Mouse (Mus musculus) kidney, adult 2 months (tissue): Measurements from ENCODE around the gene Gm6408. TPM values are rescaled to one million over a fixed set of nuclear protein-coding genes. Genes with fewer than 3 reads are reported as not detected.
A peak's percentile ranks its signal among the peaks of the same experiment; 100 is the strongest.
"Not testable (repeated sequence)": the region's sequence is repeated elsewhere in the genome, so short reads cannot be mapped to it uniquely, and the experiment has no call there.

Experiments
- DNase-seq: peaks from one replicate; pipeline ENCODE4 v3.0.0; 2021
- H3K27ac ChIP-seq: fragments of 200-500 bp; 2 replicates; pipeline ENCODE4 v1.5.1; 2012; ENCODE audit warnings: low read depth, low read length, control low read depth, inconsistent platforms; ENCODE audit not compliant: insufficient read depth
- H3K27me3 ChIP-seq: fragments of 200-500 bp; replicated peaks from 2 replicates; pipeline ENCODE4 v1.6.1; 2012; ENCODE audit warnings: mild to moderate bottlenecking, moderate library complexity, low read length, inconsistent platforms; ENCODE audit not compliant: control insufficient read depth, insufficient read depth
- H3K36me3 ChIP-seq: fragments of 200-500 bp; 2 replicates; pipeline ENCODE4 v1.6.1; 2012; ENCODE audit warnings: mild to moderate bottlenecking, moderate library complexity, low read length, inconsistent platforms; ENCODE audit not compliant: control insufficient read depth, insufficient read depth
- H3K4me1 ChIP-seq: fragments of 200-500 bp; 2 replicates; pipeline ENCODE4 v1.6.1; 2011; ENCODE audit warnings: low read length; ENCODE audit not compliant: control insufficient read depth, insufficient read depth
- H3K4me3 ChIP-seq: fragments of 200-500 bp; 2 replicates; pipeline ENCODE4 v1.5.1; 2011; ENCODE audit warnings: mild to moderate bottlenecking, low read depth, low read length, control low read depth; ENCODE audit not compliant: insufficient read depth
- CTCF ChIP-seq: fragments of 200-500 bp; conservative IDR thresholded peaks from 2 replicates; pipeline ENCODE4 v1.5.1; 2011; ENCODE audit warnings: low read depth, mild to moderate bottlenecking, control low read depth, low read length, moderate library complexity, mixed read lengths; ENCODE audit not compliant: insufficient read depth, insufficient read length
- POLR2A ChIP-seq: fragments of 200-500 bp; IDR thresholded peaks from one replicate; pipeline ENCODE4 v1.6.1; 2011; ENCODE audit warnings: low read depth, low read length, control low read depth
- WGBS: fragments of 180-500 bp; shearing (Covaris S2); methylation state at CpG from one replicate; pipeline ENCODE4 v1.1.7; 2018; 5-methylcytosine and 5-hydroxymethylcytosine counted together
- polyA plus RNA-seq: library from polyadenylated mRNA; depleted of rRNA; stranded (reverse); fragments of >200 nt; gene quantifications from 2 replicates; pipeline ENCODE4 v1.2.3, GENCODE M21; 2012; rRNA removed

Gene Gm6408
- polyA plus RNA-seq, 1 experiment, result not detected

DNA sequence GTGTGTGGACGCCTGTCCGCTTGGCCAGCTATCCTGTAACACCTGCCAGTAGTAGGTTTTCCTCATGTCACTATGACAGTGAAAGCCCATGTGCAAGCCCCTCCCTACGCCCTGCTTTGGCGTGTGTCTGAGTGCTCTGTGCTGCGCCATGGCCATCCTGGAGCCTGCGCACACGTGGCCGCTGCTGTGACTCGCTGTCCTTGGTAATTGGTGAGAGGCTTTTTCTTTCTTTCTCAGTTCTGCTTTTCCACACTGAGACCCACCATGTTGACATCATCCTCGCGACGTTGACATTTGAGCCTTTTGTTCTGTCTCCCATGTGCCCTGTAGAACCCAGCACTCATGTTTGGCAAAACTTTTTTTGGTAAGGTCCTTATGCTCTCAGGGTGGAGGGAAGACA, 9.9 kb upstream of the Gm6408 start:
- WGBS, result 88% methylated on average over 12 of the region's 12 CpGs
- Histone ChIP-seq H3K27ac (no peak overlapping the region), H3K4me3 (no peak overlapping the region), H3K4me1 (no peaks in the 10 kb centered on the region), H3K27me3 (no peaks in the 10 kb centered on the region), H3K36me3 (no peaks in the 10 kb centered on the region)
- no peak for DNase-seq
- TF ChIP-seq CTCF (no peak), POLR2A (no peak)

DNA sequence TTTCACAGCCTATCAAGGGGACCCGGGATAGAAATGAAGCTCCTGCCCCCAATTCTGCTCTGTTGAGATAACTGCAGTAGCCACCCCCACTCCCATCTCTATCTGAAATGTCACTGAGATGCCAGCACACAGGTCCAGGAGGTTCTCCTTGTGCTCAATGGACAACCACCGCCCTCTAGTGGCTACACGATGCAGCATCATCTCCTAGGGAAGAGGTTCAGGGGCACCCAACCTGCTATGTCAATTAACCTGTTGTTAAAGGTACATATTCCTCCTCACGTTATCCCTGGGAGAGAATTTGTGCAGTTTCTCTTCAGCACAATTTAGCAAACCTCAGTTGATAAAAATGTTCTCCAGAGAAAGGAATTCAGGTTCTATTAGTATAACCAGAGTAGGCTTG, 2.2 kb upstream of the Gm6408 start:
- 6% methylated on average over 4 of the region's 4 CpGs for WGBS
- DNase-seq, result peak; percentile 45

DNA sequence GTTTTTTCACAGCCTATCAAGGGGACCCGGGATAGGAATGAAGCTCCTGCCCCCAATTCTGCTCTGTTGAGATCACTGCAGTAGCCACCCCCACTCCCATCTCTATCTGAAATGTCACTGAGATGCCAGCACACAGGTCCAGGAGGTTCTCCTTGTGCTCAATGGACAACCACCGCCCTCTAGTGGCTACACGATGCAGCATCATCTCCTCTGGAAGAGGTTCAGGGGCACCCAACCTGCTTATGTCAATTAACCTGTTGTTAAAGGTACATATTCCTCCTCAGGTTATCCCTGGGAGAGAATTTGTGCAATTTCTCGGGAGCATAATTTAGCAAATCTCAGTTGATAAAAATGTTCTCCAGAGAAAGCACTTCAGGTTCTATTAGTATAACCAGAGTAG, 7.2 kb downstream of the Gm6408 start:
- not testable (repeated sequence) for H3K27ac ChIP-seq, H3K4me3 ChIP-seq, H3K27me3 ChIP-seq, H3K4me1 ChIP-seq, H3K36me3 ChIP-seq
- WGBS, result 11% methylated on average over 3 of the region's 4 CpGs
- TF ChIP-seq CTCF, result 0 out of 2 replicates have a peak, but pooled peaks have one; percentile 4
- DNase-seq, result peak; percentile 39

More for the DNA sequence above, 2.2 kb upstream of the Gm6408 start:
- not testable (repeated sequence) for H3K36me3 ChIP-seq, H3K4me1 ChIP-seq, H3K4me3 ChIP-seq, H3K27me3 ChIP-seq, H3K27ac ChIP-seq
- TF ChIP-seq CTCF, result peak; percentile 42

DNA sequence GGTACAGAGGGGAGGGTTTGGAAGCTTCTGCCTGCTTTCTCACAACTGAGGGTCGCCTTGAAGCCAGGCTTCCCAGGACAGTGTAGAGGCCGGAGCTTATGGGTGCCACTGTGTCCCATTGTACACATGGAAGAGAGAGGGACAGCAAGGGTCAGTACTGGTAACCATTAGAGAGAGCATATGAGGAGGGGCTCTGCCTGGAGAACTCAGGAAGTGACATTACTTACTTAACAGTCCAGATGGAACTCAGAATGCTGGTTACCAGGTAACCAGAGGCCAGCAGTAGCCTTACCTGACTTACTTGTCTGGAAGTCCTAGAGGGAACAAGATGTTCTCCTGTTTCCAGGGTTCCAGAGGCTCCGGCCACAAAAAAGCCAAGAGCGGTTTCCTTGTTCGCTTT, 9.3 kb downstream of the Gm6408 start, which contains the start of gene Gm6370:
TSS of gene Gm6370 (plus strand) at position 301 of the 400 bp plus-strand sequence.
- not testable (repeated sequence) for H3K4me1 ChIP-seq, H3K4me3 ChIP-seq, H3K27me3 ChIP-seq, DNase-seq, H3K36me3 ChIP-seq, H3K27ac ChIP-seq
- no CpG with 5 or more reads among the region's 5 CpGs for WGBS

DNA sequence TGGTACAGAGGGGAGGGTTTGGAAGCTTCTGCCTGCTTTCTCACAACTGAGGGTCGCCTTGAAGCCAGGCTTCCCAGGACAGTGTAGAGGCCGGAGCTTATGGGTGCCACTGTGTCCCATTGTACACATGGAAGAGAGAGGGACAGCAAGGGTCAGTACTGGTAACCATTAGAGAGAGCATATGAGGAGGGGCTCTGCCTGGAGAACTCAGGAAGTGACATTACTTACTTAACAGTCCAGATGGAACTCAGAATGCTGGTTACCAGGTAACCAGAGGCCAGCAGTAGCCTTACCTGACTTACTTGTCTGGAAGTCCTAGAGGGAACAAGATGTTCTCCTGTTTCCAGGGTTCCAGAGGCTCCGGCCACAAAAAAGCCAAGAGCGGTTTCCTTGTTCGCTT, 20.3 kb downstream of the Gm6408 start, which contains the start of gene 4930449I24Rik:
TSS of gene 4930449I24Rik (plus strand) at position 301 of the 400 bp plus-strand sequence.
- H3K4me3 ChIP-seq, DNase-seq, H3K27ac ChIP-seq, H3K36me3 ChIP-seq, H3K27me3 ChIP-seq, H3K4me1 ChIP-seq: not testable (repeated sequence)
- no CpG with 5 or more reads among the region's 5 CpGs for WGBS

DNA sequence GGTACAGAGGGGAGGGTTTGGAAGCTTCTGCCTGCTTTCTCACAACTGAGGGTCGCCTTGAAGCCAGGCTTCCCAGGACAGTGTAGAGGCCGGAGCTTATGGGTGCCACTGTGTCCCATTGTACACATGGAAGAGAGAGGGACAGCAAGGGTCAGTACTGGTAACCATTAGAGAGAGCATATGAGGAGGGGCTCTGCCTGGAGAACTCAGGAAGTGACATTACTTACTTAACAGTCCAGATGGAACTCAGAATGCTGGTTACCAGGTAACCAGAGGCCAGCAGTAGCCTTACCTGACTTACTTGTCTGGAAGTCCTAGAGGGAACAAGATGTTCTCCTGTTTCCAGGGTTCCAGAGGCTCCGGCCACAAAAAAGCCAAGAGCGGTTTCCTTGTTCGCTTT, 32.1 kb downstream of the Gm6408 start, which contains the start of gene Gm3402:
TSS of gene Gm3402 (plus strand) at position 301 of the 400 bp plus-strand sequence.
- not testable (repeated sequence) for H3K4me1 ChIP-seq, H3K27me3 ChIP-seq, H3K4me3 ChIP-seq, H3K36me3 ChIP-seq, H3K27ac ChIP-seq, DNase-seq
- 88% methylated on average over 1 of the region's 5 CpGs for WGBS

DNA sequence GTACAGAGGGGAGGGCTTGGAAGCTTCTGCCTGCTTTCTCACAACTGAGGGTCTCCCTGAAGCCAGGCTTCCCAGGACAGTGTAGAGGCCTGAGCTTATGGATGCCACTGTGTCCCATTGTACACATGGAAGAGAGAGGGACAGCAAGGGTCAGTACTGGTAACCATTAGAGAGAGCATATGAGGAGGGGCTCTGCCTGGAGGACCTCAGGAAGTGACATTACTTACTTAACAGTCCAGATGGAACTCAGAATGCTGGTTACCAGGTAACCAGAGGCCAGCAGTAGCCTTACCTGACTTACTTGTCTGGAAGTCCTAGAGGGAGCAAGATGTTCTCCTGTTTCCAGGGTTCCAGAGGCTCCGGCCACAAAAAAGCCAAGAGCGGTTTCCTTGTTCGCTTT, 43.7 kb downstream of the Gm6408 start, which contains the start of gene Gm3404:
TSS of gene Gm3404 (plus strand) at position 301 of the 400 bp plus-strand sequence.
- not testable (repeated sequence) for H3K27me3 ChIP-seq, H3K4me1 ChIP-seq, H3K4me3 ChIP-seq, DNase-seq, H3K27ac ChIP-seq, H3K36me3 ChIP-seq
- WGBS, result 96% methylated on average over 3 of the region's 3 CpGs

Other genes starting within 250 kb of the Gm6408 start
- 5.9 and 6.4 TPM in 2 replicates for gene Wasf3, start 97.0 kb upstream of the Gm6408 start, polyA plus RNA-seq
- gene Gm6370, start 9.4 kb downstream of the Gm6408 start, polyA plus RNA-seq, result not detected in 2 replicates
- gene 4930449I24Rik, start 20.4 kb downstream of the Gm6408 start, polyA plus RNA-seq, result not detected in 2 replicates
- not detected in 2 replicates for gene Gm3402, start 32.2 kb downstream of the Gm6408 start, polyA plus RNA-seq
- 0.08 TPM in 1 of 2 replicates, not detected in the other for gene Gm3404, start 43.8 kb downstream of the Gm6408 start, polyA plus RNA-seq
- not detected in 2 replicates for gene Gm3409, start 55.7 kb downstream of the Gm6408 start, polyA plus RNA-seq
- not detected in 2 replicates for gene Gm3415, start 74.2 kb downstream of the Gm6408 start, polyA plus RNA-seq
- gene Gpr12, start 103.3 kb downstream of the Gm6408 start, polyA plus RNA-seq, result 1.5 and 1.7 TPM in 2 replicates